Mouse (Mus musculus): ENCODE results near the gene Nr6a1. TPM values are rescaled to one million over a fixed set of nuclear protein-coding genes. Genes with fewer than 3 reads are reported as not detected.

The Nr6a1 gene
- polyA plus RNA-seq, 1 experiment = 0.74 TPM

GRCm38 (mm10) chr2:38767177-38767931, 160.1 kb downstream of the Nr6a1 start:
- no peak overlapping the region for H3ac ChIP-seq (ENCODE audit: control insufficient read depth, insufficient read length, low read depth)
- no peaks in the 10 kb centered on the region for H3K79me2 ChIP-seq (ENCODE audit: control insufficient read depth, insufficient read depth)
- H3K36me3 ChIP-seq (ENCODE audit: control insufficient read depth, insufficient read depth) = peaks cover 5% of the 10 kb centered on the region
- H3K79me3 ChIP-seq (ENCODE audit: low read depth) = no peaks in the 10 kb centered on the region
- no peak for TF ChIP-seq CEBPB (IDR thresholded peaks at IDR 0.05; ENCODE audit: low read depth)
- TF ChIP-seq FOSL1 (IDR thresholded peaks at IDR 0.05; ENCODE audit: insufficient read depth, low read length, poor library complexity, severe bottlenecking) = no peak
- TF ChIP-seq CTCF (IDR thresholded peaks at IDR 0.05; ENCODE audit: control insufficient read depth, insufficient read depth, insufficient read length) = no peak
- no peak for TF ChIP-seq USF1 (IDR thresholded peaks at IDR 0.05; ENCODE audit: low read depth)
- no peak for TF ChIP-seq MYOG (IDR thresholded peaks at IDR 0.05; ENCODE audit: control insufficient read depth, extremely low read depth, insufficient read length)
- TF ChIP-seq MYOD1 (IDR thresholded peaks at IDR 0.05; ENCODE audit: control insufficient read depth, insufficient read length, low read depth) = no peak
- no peak for TF ChIP-seq MAX (IDR thresholded peaks at IDR 0.05)
- H3K27me3 ChIP-seq (ENCODE audit: control insufficient read depth, insufficient read depth, insufficient read length) = no peaks in the 10 kb centered on the region
- H3K4me3 ChIP-seq (ENCODE audit: insufficient read depth, poor library complexity, severe bottlenecking) = no peak overlapping the region

DNA sequence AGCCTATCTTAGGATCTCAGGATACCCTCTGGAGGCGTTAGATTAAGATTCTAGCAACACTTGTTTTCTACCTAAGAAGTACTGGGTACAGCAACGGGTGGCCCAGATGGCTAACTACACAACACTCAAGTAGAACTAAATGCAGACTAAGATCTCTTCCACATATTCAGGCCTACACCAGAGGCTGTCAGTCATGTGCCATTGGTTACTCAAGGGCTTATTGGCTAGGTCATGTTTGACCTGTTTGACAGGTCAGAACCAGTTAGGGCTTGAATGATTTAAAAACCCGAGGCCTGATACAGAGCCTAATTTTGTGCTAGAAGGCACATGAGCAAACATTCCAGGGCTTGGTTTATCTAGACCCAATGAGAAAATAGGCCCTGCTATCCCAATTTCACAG, 187.6 kb downstream of the Nr6a1 start:
- H3K79me2 ChIP-seq (ENCODE audit: control insufficient read depth, insufficient read depth) = no peaks in the 10 kb centered on the region
- no peak overlapping the region for H3ac ChIP-seq (ENCODE audit: control insufficient read depth, insufficient read length, low read depth)
- no peak overlapping the region for H3K4me3 ChIP-seq (ENCODE audit: insufficient read depth, poor library complexity, severe bottlenecking)
- TF ChIP-seq CEBPB (IDR thresholded peaks at IDR 0.05; ENCODE audit: low read depth) (no peak), FOSL1 (IDR thresholded peaks at IDR 0.05; ENCODE audit: insufficient read depth, low read length, poor library complexity, severe bottlenecking) (no peak), MYOD1 (IDR thresholded peaks at IDR 0.05; ENCODE audit: control insufficient read depth, insufficient read length, low read depth) (no peak), MYOG (IDR thresholded peaks at IDR 0.05; ENCODE audit: control insufficient read depth, extremely low read depth, insufficient read length) (no peak), USF1 (IDR thresholded peaks at IDR 0.05; ENCODE audit: low read depth) (no peak), MAX (IDR thresholded peaks at IDR 0.05) (no peak), CTCF (IDR thresholded peaks at IDR 0.05; ENCODE audit: control insufficient read depth, insufficient read depth, insufficient read length) (no peak)
- H3K79me3 ChIP-seq (ENCODE audit: low read depth) = no peaks in the 10 kb centered on the region
- H3K27me3 ChIP-seq (ENCODE audit: control insufficient read depth, insufficient read depth, insufficient read length) = no peaks in the 10 kb centered on the region
- no peaks in the 10 kb centered on the region for H3K36me3 ChIP-seq (ENCODE audit: control insufficient read depth, insufficient read depth)

- Histone ChIP-seq H3K79me2 (ENCODE audit: control insufficient read depth, insufficient read depth) (no peaks in the 10 kb centered on the region), H3K79me3 (ENCODE audit: low read depth) (no peaks in the 10 kb centered on the region), H3K4me3 (ENCODE audit: insufficient read depth, poor library complexity, severe bottlenecking) (no peak overlapping the region), H3ac (ENCODE audit: control insufficient read depth, insufficient read length, low read depth) (no peak overlapping the region), H3K36me3 (ENCODE audit: control insufficient read depth, insufficient read depth) (no peaks in the 10 kb centered on the region), H3K27me3 (ENCODE audit: control insufficient read depth, insufficient read depth, insufficient read length) (no peaks in the 10 kb centered on the region)
- no peak for TF ChIP-seq CEBPB (IDR thresholded peaks at IDR 0.05; ENCODE audit: low read depth)
- peak; percentile 69 for TF ChIP-seq CTCF (IDR thresholded peaks at IDR 0.05; ENCODE audit: control insufficient read depth, insufficient read depth, insufficient read length)
These were observed 188.1 kb downstream of the Nr6a1 start for GRCm38 (mm10) chr2:38739410-38739809.

DNA sequence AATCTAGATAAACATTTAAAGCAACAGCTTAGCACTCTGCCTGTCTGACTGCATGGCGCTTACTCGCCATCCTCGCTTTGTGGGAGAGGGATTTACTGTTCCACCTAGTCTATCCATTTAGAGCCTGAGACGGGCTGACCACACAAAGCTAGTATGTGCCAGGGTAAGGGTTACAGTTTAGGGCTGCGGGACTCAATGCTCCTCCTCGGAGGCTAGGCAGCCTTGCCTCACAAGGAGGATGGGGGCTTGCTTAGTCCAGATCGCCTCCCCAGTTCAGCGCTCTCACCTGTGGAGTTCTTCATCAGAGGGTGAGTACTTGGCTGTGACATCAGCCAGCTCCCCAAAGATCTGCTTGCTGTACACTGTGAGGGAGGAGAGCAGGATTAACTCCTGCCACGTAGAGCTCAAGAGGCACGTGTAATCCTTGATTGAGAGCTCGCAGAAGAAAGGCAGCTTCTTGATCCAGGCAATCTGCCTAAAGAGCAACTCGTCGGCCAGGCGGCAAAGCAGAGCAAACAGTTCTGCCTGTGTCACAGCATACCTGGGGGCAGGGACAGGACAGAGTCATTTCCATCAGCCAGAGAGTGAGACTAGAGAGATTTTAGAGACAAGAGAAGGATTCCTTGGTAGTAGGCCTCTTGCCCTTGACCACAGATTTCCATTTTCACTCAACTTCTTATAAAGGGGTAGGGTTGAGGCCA, 188.7 kb downstream of the Nr6a1 start:
- Histone ChIP-seq H3K36me3 (ENCODE audit: control insufficient read depth, insufficient read depth) (no peaks in the 10 kb centered on the region), H3ac (ENCODE audit: control insufficient read depth, insufficient read length, low read depth) (no peak overlapping the region), H3K79me3 (ENCODE audit: low read depth) (no peaks in the 10 kb centered on the region), H3K4me3 (ENCODE audit: insufficient read depth, poor library complexity, severe bottlenecking) (no peak overlapping the region), H3K79me2 (ENCODE audit: control insufficient read depth, insufficient read depth) (no peaks in the 10 kb centered on the region), H3K27me3 (ENCODE audit: control insufficient read depth, insufficient read depth, insufficient read length) (no peaks in the 10 kb centered on the region)
- TF ChIP-seq USF1 (IDR thresholded peaks at IDR 0.05; ENCODE audit: low read depth) (no peak), CTCF (IDR thresholded peaks at IDR 0.05; ENCODE audit: control insufficient read depth, insufficient read depth, insufficient read length) (no peak), CEBPB (IDR thresholded peaks at IDR 0.05; ENCODE audit: low read depth) (no peak), MYOD1 (IDR thresholded peaks at IDR 0.05; ENCODE audit: control insufficient read depth, insufficient read length, low read depth) (no peak), MYOG (IDR thresholded peaks at IDR 0.05; ENCODE audit: control insufficient read depth, extremely low read depth, insufficient read length) (no peak), FOSL1 (IDR thresholded peaks at IDR 0.05; ENCODE audit: insufficient read depth, low read length, poor library complexity, severe bottlenecking) (no peak), MAX (IDR thresholded peaks at IDR 0.05) (no peak)

DNA sequence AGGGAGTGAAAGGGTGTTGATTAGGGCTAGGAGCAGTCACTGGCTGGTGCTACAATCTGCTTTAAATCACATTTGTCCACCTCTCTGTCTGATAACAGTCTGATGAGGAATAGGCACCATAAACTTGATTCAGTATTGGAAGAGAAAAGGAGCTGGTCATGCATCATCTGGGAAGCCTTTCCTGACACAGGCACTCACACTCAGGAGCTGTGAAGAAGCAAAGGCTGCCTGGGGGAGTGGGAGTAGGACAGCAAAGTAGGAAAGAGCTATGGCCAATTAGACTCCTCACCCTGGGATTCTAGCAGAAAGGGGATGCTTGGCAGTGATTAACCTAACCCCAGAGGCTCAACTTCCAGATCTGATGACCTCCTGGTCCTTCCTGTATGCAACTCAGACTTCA, 191.7 kb downstream of the Nr6a1 start:
- no peaks in the 10 kb centered on the region for H3K79me2 ChIP-seq (ENCODE audit: control insufficient read depth, insufficient read depth)
- TF ChIP-seq USF1 (IDR thresholded peaks at IDR 0.05; ENCODE audit: low read depth) (no peak), MAX (IDR thresholded peaks at IDR 0.05) (no peak), CTCF (IDR thresholded peaks at IDR 0.05; ENCODE audit: control insufficient read depth, insufficient read depth, insufficient read length) (no peak), CEBPB (IDR thresholded peaks at IDR 0.05; ENCODE audit: low read depth) (no peak), MYOG (IDR thresholded peaks at IDR 0.05; ENCODE audit: control insufficient read depth, extremely low read depth, insufficient read length) (no peak), FOSL1 (IDR thresholded peaks at IDR 0.05; ENCODE audit: insufficient read depth, low read length, poor library complexity, severe bottlenecking) (no peak), MYOD1 (IDR thresholded peaks at IDR 0.05; ENCODE audit: control insufficient read depth, insufficient read length, low read depth) (no peak)
- no peaks in the 10 kb centered on the region for H3K27me3 ChIP-seq (ENCODE audit: control insufficient read depth, insufficient read depth, insufficient read length)
- H3K36me3 ChIP-seq (ENCODE audit: control insufficient read depth, insufficient read depth) = no peaks in the 10 kb centered on the region
- H3K79me3 ChIP-seq (ENCODE audit: low read depth) = no peaks in the 10 kb centered on the region
- H3ac ChIP-seq (ENCODE audit: control insufficient read depth, insufficient read length, low read depth) = no peak overlapping the region
- no peak overlapping the region for H3K4me3 ChIP-seq (ENCODE audit: insufficient read depth, poor library complexity, severe bottlenecking)
